Mouse (Mus musculus) v-Abl transformed pro-B cells (cell line): ENCODE results near the gene Spata2.

Experiments used
- in situ Hi-C, 2 experiments: fragments of 400-800 bp; cut with MboI; formaldehyde crosslinking; loops; one replicate each; pipeline ENCODE4 v1.15.1; 2025; ENCODE audit not compliant: unreplicated experiment in 2 of 2

The Spata2 gene

GRCm38 (mm10) chr2:167457213-167457612 lies 35.5 kb downstream of the Spata2 start:
- in situ Hi-C loops: no loop called here

- in situ Hi-C loops: no loop called here
Observed at GRCm38 (mm10) chr2:167456361-167457020, 36.2 kb downstream of the Spata2 start.

GRCm38 (mm10) chr2:167453814-167454213 lies 38.9 kb downstream of the Spata2 start:
- in situ Hi-C loops: no loop called here

- in situ Hi-C loops: no loop called here
Observed at GRCm38 (mm10) chr2:167450647-167451046, 42.0 kb downstream of the Spata2 start.

GRCm38 (mm10) chr2:167449331-167450275 lies 43.1 kb downstream of the Spata2 start:
- in situ Hi-C loops: no loop called here

GRCm38 (mm10) chr2:167447629-167448028 lies 45.1 kb downstream of the Spata2 start:
- in situ Hi-C loops: no loop called here

GRCm38 (mm10) chr2:167447207-167447606 lies 45.5 kb downstream of the Spata2 start:
- in situ Hi-C loops: no loop called here

- in situ Hi-C loops: no loop called here
Observed at GRCm38 (mm10) chr2:167445911-167446780, 46.5 kb downstream of the Spata2 start.

GRCm38 (mm10) chr2:167443411-167444193 lies 49.1 kb downstream of the Spata2 start:
- in situ Hi-C loops: no loop called here

- in situ Hi-C loops: no loop called here
Observed at GRCm38 (mm10) chr2:167439422-167439821, 53.3 kb downstream of the Spata2 start.

GRCm38 (mm10) chr2:167436371-167436770 lies 56.3 kb downstream of the Spata2 start:
- in situ Hi-C loops: no loop called here

GRCm38 (mm10) chr2:167435631-167436030 lies 57.1 kb downstream of the Spata2 start:
- in situ Hi-C loops: no loop called here

- in situ Hi-C loops: no loop called here
Observed at GRCm38 (mm10) chr2:167434570-167434969, 58.1 kb downstream of the Spata2 start.

GRCm38 (mm10) chr2:167431418-167431776 lies 61.3 kb downstream of the Spata2 start:
- in situ Hi-C loops: no loop called here
